8 mouse cellular contexts compared by ENCODE assay signal in the genomic region with DNA sequence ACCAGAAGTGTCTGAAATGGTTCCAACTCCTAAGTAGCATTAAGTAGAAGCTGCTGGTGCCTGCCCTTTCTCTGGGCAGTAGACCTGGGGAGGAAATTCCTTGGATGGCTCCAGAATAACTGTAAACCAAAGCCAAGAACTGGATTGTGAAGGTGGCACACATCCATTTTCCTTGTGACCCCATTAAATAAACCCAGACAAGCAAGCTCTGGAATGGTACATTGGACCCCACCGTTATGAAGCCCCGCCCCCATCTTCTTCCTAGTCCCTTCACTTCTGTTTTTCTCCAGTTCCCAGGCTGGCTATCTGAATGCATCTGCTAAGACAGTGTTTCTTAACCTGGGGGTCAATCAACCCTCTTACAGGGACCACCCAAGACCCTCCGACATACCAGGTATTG. TPM values are rescaled to one million over a fixed set of nuclear protein-coding genes. Genes with fewer than 3 reads are reported as not detected.
A peak's percentile ranks its signal among the peaks of the same experiment; 100 is the strongest.
DNase-seq lines count a peak whose midpoint lies in the region; ATAC-seq lines count a peak whose summit lies in the region.

A gene (plus strand): TSS at position 279 of the 400 bp plus-strand sequence.

- H3K27ac ChIP-seq in embryonic facial prominence, embryonic 12.5 days = no peak within 1 kb of the TSS
- H3K27ac ChIP-seq in heart, embryonic 14.5 days (replicated peaks in 1 of 2; ENCODE audit: control insufficient read depth in 1 of 2, insufficient read depth in 1 of 2, low read depth in 2 of 2, low read length in 2 of 2) = no peak within 1 kb of the TSS
- no peak within 1 kb of the TSS for H3K27ac ChIP-seq in macrophage

- H3K79me2 ChIP-seq in macrophage (ENCODE audit: inconsistent target) = peaks cover 2% of the 10 kb centered on the region; the same call in 1 of the 2 replicates

- no peak for ATAC-seq in embryonic facial prominence, embryonic 12.5 days (ENCODE audit: insufficient number of reproducible peaks, insufficient read depth, low FRiP score, low TSS enrichment)
- ATAC-seq in heart, embryonic 14.5 days (ENCODE audit: insufficient number of reproducible peaks, insufficient read depth, low FRiP score, low read depth) = no peak

- H3K4me1 ChIP-seq in embryonic facial prominence, embryonic 12.5 days = peaks cover 9% of the 10 kb centered on the region; the same call in 1 of the 2 replicates
- peaks cover 0 to 8% of the 10 kb centered on the region in 2 experiments; a peak in 2 of 4 replicates for H3K4me1 ChIP-seq in heart, embryonic 14.5 days (ENCODE audit: control insufficient read depth in 2 of 2, insufficient read depth in 2 of 2, low read length in 2 of 2)

- 80% methylated on average over 3 of the region's 3 CpGs for WGBS in embryonic facial prominence, embryonic 12.5 days
- WGBS in heart, embryonic 14.5 days = 84% methylated on average over 3 of the region's 3 CpGs
- WGBS in macrophage (ENCODE audit: missing documents) = 37% methylated on average over 3 of the region's 3 CpGs

- no peaks in the 10 kb centered on the region for H3K9me3 ChIP-seq in embryonic facial prominence, embryonic 12.5 days
- H3K9me3 ChIP-seq in heart, embryonic 14.5 days (ENCODE audit: control insufficient read depth, low read length) = no peaks in the 10 kb centered on the region

- H3K9ac ChIP-seq in embryonic facial prominence, embryonic 12.5 days = no peak within 1 kb of the TSS
- no peak within 1 kb of the TSS for H3K9ac ChIP-seq in heart, embryonic 14.5 days (ENCODE audit: low read length)

- no peak for DNase-seq in layer of hippocampus, adult 8-10 months (ENCODE audit: low spot score in 2 of 2)
- DNase-seq in layer of hippocampus, adult 11-12 months (ENCODE audit: low spot score) = no peak
- DNase-seq in kidney, postnatal 25 days = peak; percentile 65 to 67
- DNase-seq in right cerebral cortex, adult 18-20 months = no peak
- DNase-seq in adipocyte (ENCODE audit: low spot score) = no peak

- H3K27me3 ChIP-seq in embryonic facial prominence, embryonic 12.5 days = no peaks in the 10 kb centered on the region
- H3K27me3 ChIP-seq in heart, embryonic 14.5 days (ENCODE audit: control insufficient read depth, insufficient read depth, low read length) = no peaks in the 10 kb centered on the region

- no peak within 1 kb of the TSS for H3K4me3 ChIP-seq in embryonic facial prominence, embryonic 12.5 days
- H3K4me3 ChIP-seq in heart, embryonic 14.5 days (ENCODE audit: control insufficient read depth in 1 of 2, insufficient read depth in 1 of 2, low read depth in 1 of 2, low read length in 2 of 2) = no peak within 1 kb of the TSS
- no peak within 1 kb of the TSS for H3K4me3 ChIP-seq in macrophage (ENCODE audit: inconsistent target)

- no peaks in the 10 kb centered on the region for H3K36me3 ChIP-seq in embryonic facial prominence, embryonic 12.5 days
- H3K36me3 ChIP-seq in heart, embryonic 14.5 days (ENCODE audit: control insufficient read depth, insufficient read depth, low read length) = no peaks in the 10 kb centered on the region
- H3K36me3 ChIP-seq in macrophage (ENCODE audit: inconsistent target) = no peaks in the 10 kb centered on the region

- H3K4me2 ChIP-seq in embryonic facial prominence, embryonic 12.5 days (replicated peaks) = no peak within 1 kb of the TSS
- H3K4me2 ChIP-seq in heart, embryonic 14.5 days (ENCODE audit: low read length) = no peak within 1 kb of the TSS

RNA-seq across cellular contexts. Expression of the gene that starts here (rescaled TPM):
- 100 to 1,000 TPM in 1 of 4 experiments, 10 to 100 TPM in 3; 65.5 to 103 (median 79.0) TPM for total RNA-seq in layer of hippocampus, adult 8-10 months (2022)
- 38.9 and 41.3 TPM in 2 replicates for polyA plus RNA-seq in embryonic facial prominence, embryonic 12.5 days (2016; fragmentation: Nextera tagmentation; extraction: Ambion mirVana)
- 23.9 TPM in 2 replicates for polyA plus RNA-seq in heart, embryonic 14.5 days (2014; fragmentation: Nextera tagmentation; extraction: Ambion mirVana)
- total RNA-seq in macrophage (2018; cell fraction: chromatin; rRNA removed) = 10 to 100 TPM in 15 of 26 experiments, 1 to 10 TPM in 10, under 1 TPM in 1; 0.37 to 37.5 (median 13.1) TPM
- total RNA-seq in macrophage (2018; cell fraction: cytosol; rRNA removed) = 10 to 100 TPM in 25 of 26 experiments, 1 to 10 TPM in 1; 8.5 to 30.0 (median 21.5) TPM
- total RNA-seq in macrophage (2018; cell fraction: nucleus; rRNA removed) = 10 to 100 TPM in 15 of 26 experiments, 1 to 10 TPM in 11; 3.6 to 41.9 (median 12.0) TPM
- polyA plus RNA-seq in macrophage (2018) = 20.6 to 22.8 TPM (median 21.2 TPM) in 3 replicates

Comparison
In these comparisons a context has a peak if more than half of its experiments do, and no peak if none do; other contexts are left out.
1. DNase-seq: peak in kidney, postnatal 25 days (2 of 2); none in layer of hippocampus, adult 8-10 months (0 of 2), layer of hippocampus, adult 11-12 months (single experiment), right cerebral cortex, adult 18-20 months (single experiment) and adipocyte (single experiment).